Mouse (Mus musculus) lung, embryonic 16.5 days (tissue): ENCODE measurements around the gene Fcgrt. TPM values are rescaled to one million over a fixed set of nuclear protein-coding genes. Genes with fewer than 3 reads are reported as not detected.

Source experiments
- ATAC-seq: fragments of 200-750 bp; cut with Nextera tagmentation; 2 replicates; pipeline ENCODE4 v1.8.0; 2017; ENCODE audit warnings: low read depth, mild to moderate bottlenecking, moderate library complexity
- H3K27ac ChIP-seq: fragments of 300-500 bp; sonication (generic); 2 replicates; pipeline ENCODE4 v1.5.1; 2014; ENCODE audit warnings: mild to moderate bottlenecking, control low read depth, low read length
- H3K27me3 ChIP-seq: fragments of 300-500 bp; sonication (generic); 2 replicates; pipeline ENCODE4 v1.6.1; 2014; ENCODE audit warnings: low read depth, low read length, mixed read lengths; ENCODE audit not compliant: control insufficient read depth, insufficient read depth
- H3K36me3 ChIP-seq: fragments of 300-500 bp; sonication (generic); 2 replicates; pipeline ENCODE4 v1.6.1; 2014; ENCODE audit warnings: low read length; ENCODE audit not compliant: control insufficient read depth, insufficient read depth
- H3K4me1 ChIP-seq: fragments of 300-500 bp; sonication (generic); replicated peaks from 2 replicates; pipeline ENCODE4 v1.6.1; 2014; ENCODE audit warnings: low read length, mixed read lengths; ENCODE audit not compliant: control insufficient read depth, insufficient read depth
- H3K4me2 ChIP-seq: fragments of 300-500 bp; sonication (generic); 2 replicates; pipeline ENCODE4 v1.6.1; 2014; ENCODE audit warnings: low read depth, low read length, control low read depth
- H3K4me3 ChIP-seq: fragments of 300-500 bp; sonication (generic); 2 replicates; pipeline ENCODE4 v1.5.1; 2014; ENCODE audit warnings: mild to moderate bottlenecking, low read length, control low read depth
- H3K9ac ChIP-seq: fragments of 300-500 bp; sonication (generic); 2 replicates; pipeline ENCODE4 v1.6.1; 2014; ENCODE audit warnings: low read length, control low read depth
- H3K9me3 ChIP-seq: fragments of 300-500 bp; sonication (generic); 2 replicates; pipeline ENCODE4 v1.6.1; 2016; ENCODE audit warnings: low read length; ENCODE audit not compliant: control insufficient read depth
- WGBS: fragments of 180-500 bp; shearing (Covaris S2); extraction: QIAGEN DNeasy Blood & Tissue Kit; methylation state at CpG from one replicate; pipeline ENCODE4 v1.1.7; 2014; 5-methylcytosine and 5-hydroxymethylcytosine counted together
- polyA plus RNA-seq: library from polyadenylated mRNA; unstranded; fragments of >200 nt; fragmentation: Nextera tagmentation; extraction: Ambion mirVana; gene quantifications from 2 replicates; pipeline ENCODE4 v1.2.1, GENCODE M21; 2015

Fcgrt gene
- polyA plus RNA-seq, 1 experiment from 2014 or later = 93.7 TPM

GRCm38 (mm10) chr7:45073949-45074348 is 29.7 kb downstream of the Fcgrt start:
- H3K27ac ChIP-seq = no peak overlapping the region
- H3K9me3 ChIP-seq = no peaks in the 10 kb centered on the region
- H3K4me2 ChIP-seq = no peak overlapping the region
- H3K36me3 ChIP-seq = peaks cover 22% of the 10 kb centered on the region
- no peak overlapping the region for H3K9ac ChIP-seq
- no peak for ATAC-seq
- 88% methylated on average over 12 of the region's 12 CpGs for whole genome bisulfite sequencing
- no peaks in the 10 kb centered on the region for H3K27me3 ChIP-seq
- H3K4me1 ChIP-seq = no peaks in the 10 kb centered on the region
- H3K4me3 ChIP-seq = no peak overlapping the region

- Histone ChIP-seq H3K4me3 (no peak overlapping the region), H3K27ac (no peak overlapping the region), H3K4me1 (no peaks in the 10 kb centered on the region), H3K9ac (no peak overlapping the region), H3K27me3 (no peaks in the 10 kb centered on the region), H3K4me2 (no peak overlapping the region), H3K9me3 (no peaks in the 10 kb centered on the region), H3K36me3 (peaks cover 22% of the 10 kb centered on the region)
- ATAC-seq = no peak
- WGBS = 71% methylated on average over 7 of the region's 7 CpGs
These were observed 30.4 kb downstream of the Fcgrt start for GRCm38 (mm10) chr7:45073171-45073707.

GRCm38 (mm10) chr7:45072230-45072629 is 31.4 kb downstream of the Fcgrt start:
- no peak overlapping the region for H3K27ac ChIP-seq
- no peaks in the 10 kb centered on the region for H3K9me3 ChIP-seq
- 83% methylated on average over 2 of the region's 2 CpGs for WGBS
- no peak overlapping the region for H3K9ac ChIP-seq
- no peak for ATAC-seq
- peaks cover 15% of the 10 kb centered on the region for H3K36me3 ChIP-seq
- no peak overlapping the region for H3K4me2 ChIP-seq
- no peak overlapping the region for H3K4me3 ChIP-seq
- no peaks in the 10 kb centered on the region for H3K27me3 ChIP-seq
- no peaks in the 10 kb centered on the region for H3K4me1 ChIP-seq

GRCm38 (mm10) chr7:45069671-45070070 is 34.0 kb downstream of the Fcgrt start:
- Histone ChIP-seq H3K4me3 (no peak overlapping the region), H3K4me1 (no peaks in the 10 kb centered on the region), H3K27me3 (no peaks in the 10 kb centered on the region), H3K27ac (no peak overlapping the region), H3K4me2 (no peak overlapping the region), H3K9ac (no peak overlapping the region), H3K9me3 (no peaks in the 10 kb centered on the region), H3K36me3 (peaks cover 2% of the 10 kb centered on the region; the same call in 1 of the 2 replicates)
- WGBS = 66% methylated on average over 2 of the region's 2 CpGs
- ATAC-seq = no peak

GRCm38 (mm10) chr7:45068000-45068318 is 35.7 kb downstream of the Fcgrt start:
- no peaks in the 10 kb centered on the region for H3K9me3 ChIP-seq
- H3K27ac ChIP-seq = no peak overlapping the region
- no peak overlapping the region for H3K9ac ChIP-seq
- 19% methylated on average over 5 of the region's 5 CpGs for WGBS
- H3K4me2 ChIP-seq = no peak overlapping the region
- no peaks in the 10 kb centered on the region for H3K36me3 ChIP-seq
- no peak overlapping the region for H3K4me3 ChIP-seq
- H3K4me1 ChIP-seq = peaks cover 6% of the 10 kb centered on the region
- peak; percentile 21; the same call in 1 of the 2 replicates for ATAC-seq
- H3K27me3 ChIP-seq = no peaks in the 10 kb centered on the region

GRCm38 (mm10) chr7:45067190-45067999 is 36.3 kb downstream of the Fcgrt start:
- Histone ChIP-seq H3K4me2 (no peak overlapping the region), H3K9ac (no peak overlapping the region), H3K27ac (no peak overlapping the region), H3K27me3 (no peaks in the 10 kb centered on the region), H3K36me3 (no peaks in the 10 kb centered on the region), H3K9me3 (no peaks in the 10 kb centered on the region), H3K4me1 (peaks cover 6% of the 10 kb centered on the region), H3K4me3 (no peak overlapping the region)
- 82% methylated on average over 4 of the region's 4 CpGs for WGBS
- 0 out of 2 replicates have a peak, but pooled peaks have one; percentile 3 for ATAC-seq

GRCm38 (mm10) chr7:45062239-45062835 is 41.3 kb downstream of the Fcgrt start, which contains the start of the genes Nosip and Prrg2:
Gene Nosip, plus strand, starts transcription at chr7:45062429.
Gene Prrg2, minus strand, starts transcription at chr7:45062677.
- Histone ChIP-seq H3K4me3 (peak within 1 kb of the TSS; percentile 78), H3K9ac (peak within 1 kb of the TSS; percentile 77), H3K4me1 (peaks cover 12% of the 10 kb centered on the region), H3K36me3 (no peaks in the 10 kb centered on the region), H3K27me3 (no peaks in the 10 kb centered on the region), H3K4me2 (peak within 1 kb of the TSS; percentile 66), H3K27ac (peak within 1 kb of the TSS; percentile 95), H3K9me3 (no peaks in the 10 kb centered on the region)
- ATAC-seq = peak; percentile 92
- under 1% methylated on average over 31 of the region's 31 CpGs for WGBS

- Histone ChIP-seq H3K4me2 (peak overlapping the region; percentile 66), H3K36me3 (no peaks in the 10 kb centered on the region), H3K4me1 (peaks cover 12% of the 10 kb centered on the region), H3K9ac (peak overlapping the region; percentile 67), H3K27me3 (no peaks in the 10 kb centered on the region), H3K27ac (peak overlapping the region; percentile 95), H3K4me3 (peak overlapping the region; percentile 78), H3K9me3 (no peaks in the 10 kb centered on the region)
- peak; percentile 31 for ATAC-seq
- 14% methylated on average over 11 of the region's 11 CpGs for WGBS
These were observed 42.0 kb downstream of the Fcgrt start for GRCm38 (mm10) chr7:45061532-45062075.

- WGBS = 81% methylated on average over 6 of the region's 6 CpGs
- H3K4me3 ChIP-seq = no peak overlapping the region; the same call in 1 of the 2 replicates
These were observed 43.0 kb downstream of the Fcgrt start for GRCm38 (mm10) chr7:45060632-45061122.

More at GRCm38 (mm10) chr7:45060632-45061122, 43.0 kb downstream of the Fcgrt start:
- no peak overlapping the region for H3K4me2 ChIP-seq
- H3K36me3 ChIP-seq = no peaks in the 10 kb centered on the region
- H3K27ac ChIP-seq = no peak overlapping the region
- H3K9ac ChIP-seq = no peak overlapping the region
- no peak for ATAC-seq
- peaks cover 12% of the 10 kb centered on the region for H3K4me1 ChIP-seq
- no peaks in the 10 kb centered on the region for H3K27me3 ChIP-seq
- no peaks in the 10 kb centered on the region for H3K9me3 ChIP-seq
